Mouse (Mus musculus) adrenal gland, postnatal 10 days (tissue): ENCODE results near the gene Gm10668. TPM values are rescaled to one million over a fixed set of nuclear protein-coding genes. Genes with fewer than 3 reads are reported as not detected.
"Not testable (repeated sequence)": the region's sequence is repeated elsewhere in the genome, so short reads cannot be mapped to it uniquely, and the experiment has no call there.

Experiments used
- DNase-seq: peaks from one replicate; pipeline ENCODE4 v3.0.0; 2021; ENCODE audit warnings: mixed read lengths
- long read RNA-seq, 2 experiments: library from polyadenylated mRNA; stranded (forward); transcript quantifications; one replicate each; pipeline ENCODE4 v2.0.0; 2021
- total RNA-seq, 2 experiments: library from RNA; stranded (reverse); gene quantifications; 2 replicates each; pipeline ENCODE4 v1.2.3; 2021

Gene Gm10668
- total RNA-seq: not detected
- long read RNA-seq, experiment 1: 0 reads
- long read RNA-seq, experiment 2: 0 reads

GRCm38 (mm10) chr7:20730524-20730923, at the start of gene Gm10668:
Gm10668 (minus strand) TSS chr7:20730624.
- DNase-seq: not testable (repeated sequence)

GRCm38 (mm10) chr7:20770885-20771284, 40.5 kb upstream of the Gm10668 start, which contains the start of gene Vmn1r112:
Vmn1r112 (plus strand) TSS chr7:20771185.
- not testable (repeated sequence) for DNase-seq

GRCm38 (mm10) chr7:20703116-20703515, 27.3 kb downstream of the Gm10668 start, which contains the start of gene Vmn1r111:
Vmn1r111 (minus strand) TSS chr7:20703216.
- not testable (repeated sequence) for DNase-seq

Other genes starting within 250 kb of the Gm10668 start
- not detected for gene Vmn1r103, start 220.1 kb downstream of the Gm10668 start, total RNA-seq
- not detected for gene Vmn1r104, start 196.8 kb downstream of the Gm10668 start, total RNA-seq
- gene Gm5726, start 184.9 kb downstream of the Gm10668 start, total RNA-seq: not detected
- not detected for gene Gm4141, start 154.4 kb downstream of the Gm10668 start, total RNA-seq
- not detected for gene Gm4513, start 131.6 kb downstream of the Gm10668 start, total RNA-seq
- not detected for gene Vmn1r107, start 61.7 kb downstream of the Gm10668 start, total RNA-seq
- gene Vmn1r111, start 27.4 kb downstream of the Gm10668 start, total RNA-seq: not detected
- gene Vmn1r112, start 40.6 kb upstream of the Gm10668 start, total RNA-seq: not detected
- gene Vmn1r113, start 56.7 kb upstream of the Gm10668 start, total RNA-seq: not detected
- gene Vmn1r114, start 81.6 kb upstream of the Gm10668 start, total RNA-seq: not detected
- gene Vmn1r115, start 114.4 kb upstream of the Gm10668 start, total RNA-seq: not detected
- not detected for gene Vmn1r116, start 141.6 kb upstream of the Gm10668 start, total RNA-seq
- not detected for gene Vmn1r117, start 153.5 kb upstream of the Gm10668 start, total RNA-seq
- not detected for gene Vmn1r118, start 181.7 kb upstream of the Gm10668 start, total RNA-seq